Mouse (Mus musculus): ENCODE measurements around the gene Cacna1e. TPM values are rescaled to one million over a fixed set of nuclear protein-coding genes. Genes with fewer than 3 reads are reported as not detected.

The Cacna1e gene
- total and polyA plus RNA-seq, 3 experiments, result not detected

DNA sequence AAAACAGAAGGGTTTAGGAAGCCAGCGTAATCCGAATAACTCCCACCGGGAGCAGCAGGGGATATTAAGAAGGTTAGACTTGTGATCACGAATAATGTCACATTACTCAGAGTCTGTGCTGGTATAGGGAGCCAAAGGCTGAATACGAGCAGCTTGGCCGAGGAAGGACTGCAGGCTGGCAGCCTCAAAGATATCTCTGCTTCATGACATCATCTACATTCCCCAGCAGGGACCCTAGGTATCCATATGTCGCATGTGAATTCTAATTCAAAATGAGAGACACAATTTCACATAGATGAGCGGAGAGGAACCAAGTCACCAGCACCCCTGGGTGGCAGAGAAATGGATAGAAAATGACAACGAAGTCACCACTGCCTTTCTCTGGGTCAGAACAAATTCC is 22.9 kb downstream of the Cacna1e start:
- Histone ChIP-seq H3K27me3 (ENCODE audit: control insufficient read depth in 1 of 2, insufficient read depth in 2 of 2, low read length in 2 of 2) (no peaks in the 10 kb centered on the region), H3K36me3 (ENCODE audit: control insufficient read depth in 1 of 2, insufficient read depth in 2 of 2, low read length in 2 of 2) (no peaks in the 10 kb centered on the region), H3K9me3 (replicated peaks; ENCODE audit: insufficient read depth, low read length) (no peaks in the 10 kb centered on the region), H3K4me3 (ENCODE audit: control insufficient read depth in 1 of 2, insufficient read depth in 1 of 2, low read depth in 2 of 2, low read length in 2 of 2) (no peak overlapping the region), H3K79me2 (ENCODE audit: control insufficient read depth, insufficient read depth, low read length, poor library complexity) (no peaks in the 10 kb centered on the region), H3K27ac (ENCODE audit: control insufficient read depth, low read depth, low read length) (no peak overlapping the region), H3K9ac (ENCODE audit: control insufficient read depth, low read depth, low read length, poor library complexity, severe bottlenecking) (no peak overlapping the region), H3K4me1 (ENCODE audit: control insufficient read depth in 1 of 2, insufficient read depth in 2 of 2, low read length in 2 of 2) (no peaks in the 10 kb centered on the region)
- no peak for TF ChIP-seq SIN3A (IDR thresholded peaks at IDR 0.05; ENCODE audit: low read length)
- no peak for TF ChIP-seq ELF1 (IDR thresholded peaks at IDR 0.05; ENCODE audit: low read depth, low read length)
- TF ChIP-seq USF1 (IDR thresholded peaks at IDR 0.05; ENCODE audit: low read depth, low read length), result no peak
- no peak for TF ChIP-seq NRF1 (IDR thresholded peaks at IDR 0.05; ENCODE audit: insufficient read depth, low read depth, low read length, poor library complexity, severe bottlenecking)
- TF ChIP-seq MAFK (IDR thresholded peaks at IDR 0.05; ENCODE audit: borderline replicate concordance, low read depth, low read length), result no peak
- no peak for TF ChIP-seq KAT2A (conservative IDR thresholded peaks at IDR 0.05; ENCODE audit: low read depth, low read length)
- no peak for TF ChIP-seq CTCF (IDR thresholded peaks at IDR 0.05 in 2 of 3, conservative IDR thresholded peaks at IDR 0.05 in 1 of 3; ENCODE audit: control insufficient read depth in 1 of 3, insufficient read depth in 1 of 3, low read depth in 2 of 3, low read length in 3 of 3, poor library complexity in 1 of 3, severe bottlenecking in 1 of 3)
- no peak for TF ChIP-seq UBTF (IDR thresholded peaks at IDR 0.05; ENCODE audit: borderline replicate concordance, insufficient read depth, low read depth, low read length)
- no peak for TF ChIP-seq TBP (IDR thresholded peaks at IDR 0.05; ENCODE audit: low read depth, low read length)
- no peak for TF ChIP-seq BHLHE40 (IDR thresholded peaks at IDR 0.05; ENCODE audit: borderline replicate concordance, low read depth, low read length)
- no peak for TF ChIP-seq NELFE (IDR thresholded peaks at IDR 0.05; ENCODE audit: low read depth, low read length)
- TF ChIP-seq RAD21 (IDR thresholded peaks at IDR 0.05; ENCODE audit: low read depth, low read length), result no peak
- TF ChIP-seq POLR2AphosphoS5 (IDR thresholded peaks at IDR 0.05; ENCODE audit: borderline replicate concordance, low read depth, low read length), result no peak
- DNase-seq (ENCODE audit: low read depth, low spot score), result no peak

DNA sequence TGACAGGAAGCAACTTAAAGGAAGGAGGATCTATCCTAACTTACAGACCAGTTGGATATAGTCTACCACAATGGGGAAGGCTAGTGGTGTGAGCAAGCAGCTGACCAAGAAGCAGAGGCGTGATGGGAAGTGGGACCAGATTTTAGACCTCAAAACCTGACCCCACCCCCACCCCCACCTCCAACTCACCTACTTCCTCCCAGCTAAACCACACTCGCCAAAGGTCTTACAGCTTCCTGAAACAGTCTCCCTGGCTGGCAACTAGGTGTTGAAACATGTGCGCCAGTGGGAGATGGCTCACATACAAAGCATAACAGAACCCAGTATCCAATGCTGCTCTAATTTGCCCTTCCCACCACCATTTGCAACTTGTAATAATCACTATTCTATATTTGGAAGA is 29.7 kb downstream of the Cacna1e start:
- DNase-seq (ENCODE audit: low read depth, low spot score), result no peak
- Histone ChIP-seq H3K9ac (ENCODE audit: control insufficient read depth, low read depth, low read length, poor library complexity, severe bottlenecking) (no peak overlapping the region), H3K27ac (ENCODE audit: control insufficient read depth, low read depth, low read length) (no peak overlapping the region)

More for the DNA sequence above, 29.7 kb downstream of the Cacna1e start:
- H3K4me3 ChIP-seq (ENCODE audit: control insufficient read depth in 1 of 2, insufficient read depth in 1 of 2, low read depth in 2 of 2, low read length in 2 of 2), result no peak overlapping the region
- no peaks in the 10 kb centered on the region for H3K79me2 ChIP-seq (ENCODE audit: control insufficient read depth, insufficient read depth, low read length, poor library complexity)
- no peaks in the 10 kb centered on the region for H3K36me3 ChIP-seq (ENCODE audit: control insufficient read depth in 1 of 2, insufficient read depth in 2 of 2, low read length in 2 of 2)
- no peak for TF ChIP-seq KAT2A (conservative IDR thresholded peaks at IDR 0.05; ENCODE audit: low read depth, low read length)
- TF ChIP-seq MAX (IDR thresholded peaks at IDR 0.05; ENCODE audit: low read length), result no peak
- no peak for TF ChIP-seq UBTF (IDR thresholded peaks at IDR 0.05; ENCODE audit: borderline replicate concordance, insufficient read depth, low read depth, low read length)
- no peak for TF ChIP-seq MAZ (IDR thresholded peaks at IDR 0.05; ENCODE audit: low read depth, low read length)
- no peak for TF ChIP-seq POLR2AphosphoS5 (IDR thresholded peaks at IDR 0.05; ENCODE audit: borderline replicate concordance, low read depth, low read length)
- no peak for TF ChIP-seq ETS1 (IDR thresholded peaks at IDR 0.05; ENCODE audit: low read depth, low read length)
- TF ChIP-seq CTCF (IDR thresholded peaks at IDR 0.05 in 2 of 3, conservative IDR thresholded peaks at IDR 0.05 in 1 of 3; ENCODE audit: control insufficient read depth in 1 of 3, insufficient read depth in 1 of 3, low read depth in 2 of 3, low read length in 3 of 3, poor library complexity in 1 of 3, severe bottlenecking in 1 of 3), result no peak
- TF ChIP-seq MYB (IDR thresholded peaks at IDR 0.05; ENCODE audit: low read depth, low read length), result no peak
- no peak for TF ChIP-seq MAFK (IDR thresholded peaks at IDR 0.05; ENCODE audit: borderline replicate concordance, low read depth, low read length)
- TF ChIP-seq GATA1 (IDR thresholded peaks at IDR 0.05; ENCODE audit: low read depth, low read length), result no peak
- no peak for TF ChIP-seq CHD1 (IDR thresholded peaks at IDR 0.05; ENCODE audit: low read depth, low read length)
- no peak for TF ChIP-seq NELFE (IDR thresholded peaks at IDR 0.05; ENCODE audit: low read depth, low read length)
- no peak for TF ChIP-seq RAD21 (IDR thresholded peaks at IDR 0.05; ENCODE audit: low read depth, low read length)
- TF ChIP-seq USF2 (IDR thresholded peaks at IDR 0.05; ENCODE audit: borderline replicate concordance in 1 of 2, insufficient read depth in 1 of 2, low read depth in 1 of 2, low read length in 2 of 2), result no peak
- no peak for TF ChIP-seq BHLHE40 (IDR thresholded peaks at IDR 0.05; ENCODE audit: borderline replicate concordance, low read depth, low read length)
- H3K4me1 ChIP-seq (ENCODE audit: control insufficient read depth in 1 of 2, insufficient read depth in 2 of 2, low read length in 2 of 2), result no peaks in the 10 kb centered on the region
- no peaks in the 10 kb centered on the region for H3K27me3 ChIP-seq (ENCODE audit: control insufficient read depth in 1 of 2, insufficient read depth in 2 of 2, low read length in 2 of 2)
- no peaks in the 10 kb centered on the region for H3K9me3 ChIP-seq (replicated peaks; ENCODE audit: insufficient read depth, low read length)
